Comparison of ENCODE assay signal across 11 mouse cellular contexts in genomic region chr16:45922546-45923229, GRCm38 (mm10). TPM values are rescaled to one million over a fixed set of nuclear protein-coding genes. Genes with fewer than 3 reads are reported as not detected.
A peak's percentile ranks its signal among the peaks of the same experiment; 100 is the strongest.
DNase-seq lines count a peak whose midpoint lies in the region; ATAC-seq lines count a peak whose summit lies in the region.
"Had no signal": no experiment of that assay in that cellular context is flagged by ENCODE, and none has a peak within 500 bp of the region (broad histone marks: within the 10 kb centered on the region; RNA-seq: fewer than 3 reads in every experiment).

No protein-coding gene starts in this region.

- H3K27me3 ChIP-seq in heart, embryonic 11.5 days (ENCODE audit: control insufficient read depth, insufficient read depth, low read length) = no peaks in the 10 kb centered on the region
- H3K27me3 ChIP-seq: neural tube, embryonic 12.5 days had no signal

- no peak overlapping the region for H3K4me2 ChIP-seq in heart, embryonic 11.5 days
- H3K4me2 ChIP-seq: neural tube, embryonic 12.5 days had no signal

- ATAC-seq in heart, embryonic 11.5 days (replicated peaks; ENCODE audit: insufficient number of reproducible peaks, low FRiP score, low TSS enrichment) = no peak

- no peaks in the 10 kb centered on the region for H3K36me3 ChIP-seq in heart, embryonic 11.5 days (ENCODE audit: control insufficient read depth, insufficient read depth, low read length)
- H3K36me3 ChIP-seq: neural tube, embryonic 12.5 days had no signal

- DNase-seq in heart, adult 11 months = peak; percentile 95
- DNase-seq in heart, adult 18-20 months = peak; percentile 57 to 77
- peak; percentile 33 to 42 for DNase-seq in kidney, adult 8-10 months
- DNase-seq in lung, postnatal 10 days = peak; percentile 65
- no peak for DNase-seq in left cerebral cortex, adult 18-20 months (ENCODE audit: low spot score in 2 of 2)
- DNase-seq in cerebellum, adult 9-11 months = no peak
- DNase-seq in layer of hippocampus, adult 11-12 months (ENCODE audit: low spot score) = no peak

- H3K9me3 ChIP-seq in heart, embryonic 11.5 days (replicated peaks; ENCODE audit: control insufficient read depth, low read length) = no peaks in the 10 kb centered on the region
- H3K9me3 ChIP-seq: neural tube, embryonic 12.5 days had no signal

- H3K27ac ChIP-seq in heart, embryonic 11.5 days (ENCODE audit: low read depth, low read length) = no peak overlapping the region
- H3K27ac ChIP-seq: kidney, postnatal 0 days; liver, embryonic 14.5 days; neural tube, embryonic 12.5 days had no signal

- no peak overlapping the region for H3K9ac ChIP-seq in heart, embryonic 11.5 days (ENCODE audit: low read depth, low read length)
- H3K9ac ChIP-seq: liver, embryonic 14.5 days; neural tube, embryonic 12.5 days had no signal

- H3K4me1 ChIP-seq in heart, embryonic 11.5 days (ENCODE audit: control insufficient read depth, insufficient read depth, low read length) = peaks cover 9% of the 10 kb centered on the region

- 69% methylated on average over 8 of the region's 8 CpGs for WGBS in heart, embryonic 11.5 days (ENCODE audit: insufficient replicate concordance)

- H3K4me3 ChIP-seq in heart, embryonic 11.5 days (ENCODE audit: low read depth, low read length) = no peak overlapping the region
- H3K4me3 ChIP-seq: neural tube, embryonic 12.5 days had no signal

RNA-seq across cellular contexts. Expression of gene Phldb2, which starts 30.7 kb away (rescaled TPM):
- polyA plus RNA-seq in heart, embryonic 11.5 days (2014; fragmentation: Nextera tagmentation; extraction: Ambion mirVana) = 37.3 and 38.2 TPM in 2 replicates
- 10 to 100 TPM in 1 of 2 experiments, 1 to 10 TPM in 1; 9.6 to 10.7 TPM for total RNA-seq in heart, adult 18-20 months (2021)
- total RNA-seq in left cerebral cortex, adult 18-20 months (2021) = 1 to 10 TPM; 8.0 to 8.5 TPM

Comparison
In these comparisons a context has a peak if more than half of its experiments do, and no peak if none do; other contexts are left out.
1. DNase-seq: peak in heart, adult 11 months (single experiment), heart, adult 18-20 months (2 of 2), kidney, adult 8-10 months (2 of 2) and lung, postnatal 10 days (single experiment); none in left cerebral cortex, adult 18-20 months (0 of 2), cerebellum, adult 9-11 months (single experiment) and layer of hippocampus, adult 11-12 months (single experiment).